Mouse (Mus musculus): ENCODE measurements around the gene Gm10181. TPM values are rescaled to one million over a fixed set of nuclear protein-coding genes. Genes with fewer than 3 reads are reported as not detected.
"Not testable (repeated sequence)": the region's sequence is repeated elsewhere in the genome, so short reads cannot be mapped to it uniquely, and the experiment has no call there.

Gene Gm10181
- polyA plus RNA-seq, 1 experiment from 2014 or later = not detected

GRCm38 (mm10) chr9:25090853-25091252, 1.6 kb downstream of the Gm10181 start:
- Histone ChIP-seq H3K9me3 (replicated peaks) (no peaks in the 10 kb centered on the region), H3K4me2 (replicated peaks) (no peak overlapping the region), H3K4me1 (no peaks in the 10 kb centered on the region), H3K27ac (no peak overlapping the region), H3K27me3 (no peaks in the 10 kb centered on the region), H3K4me3 (no peak overlapping the region), H3K36me3 (no peaks in the 10 kb centered on the region), H3K9ac (no peak overlapping the region)
- no peak for ATAC-seq (ENCODE audit: low FRiP score)
- WGBS = 74% methylated on average over 1 of the region's 1 CpGs

- H3K4me3 ChIP-seq = no peak overlapping the region
- H3K9ac ChIP-seq = no peak overlapping the region
- no peak overlapping the region for H3K27ac ChIP-seq
- H3K27me3 ChIP-seq = no peaks in the 10 kb centered on the region
- no peak overlapping the region for H3K4me2 ChIP-seq (replicated peaks)
- ATAC-seq (ENCODE audit: low FRiP score) = no peak
- 0 out of 2 replicates have a peak, but pooled peaks cover 6% of the 10 kb centered on the region for H3K9me3 ChIP-seq (replicated peaks)
- WGBS = 90% methylated on average over 1 of the region's 1 CpGs
- H3K4me1 ChIP-seq = no peaks in the 10 kb centered on the region
- peaks cover 25% of the 10 kb centered on the region for H3K36me3 ChIP-seq
Measured at GRCm38 (mm10) chr9:25102881-25103280, 13.7 kb downstream of the Gm10181 start.

- Histone ChIP-seq H3K27ac (no peak overlapping the region), H3K9me3 (replicated peaks) (0 out of 2 replicates have a peak, but pooled peaks cover 6% of the 10 kb centered on the region), H3K4me3 (no peak overlapping the region), H3K36me3 (peaks cover 32% of the 10 kb centered on the region), H3K9ac (no peak overlapping the region), H3K27me3 (no peaks in the 10 kb centered on the region), H3K4me2 (replicated peaks) (no peak overlapping the region), H3K4me1 (no peaks in the 10 kb centered on the region)
- peak; percentile 54 for ATAC-seq (ENCODE audit: low FRiP score)
Measured at GRCm38 (mm10) chr9:25104638-25105037, 15.4 kb downstream of the Gm10181 start.

DNA sequence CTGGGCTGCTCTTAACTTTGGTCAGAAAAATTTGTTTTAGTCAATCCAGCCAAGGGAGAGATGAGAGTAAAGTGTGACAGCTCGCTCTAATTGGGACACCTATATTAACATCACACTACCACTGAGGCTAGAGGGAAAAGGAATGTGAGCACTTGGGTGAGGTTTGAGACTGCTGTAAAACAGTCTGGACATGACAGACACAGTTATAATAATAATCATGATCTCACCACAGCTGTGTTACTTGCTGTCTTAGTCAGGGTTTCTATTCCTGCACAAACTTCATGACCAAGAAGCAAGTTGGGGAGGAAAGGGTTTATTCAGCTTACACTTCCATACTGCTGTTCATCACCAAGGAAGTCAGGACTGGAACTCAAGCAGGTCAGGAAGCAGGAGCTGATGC, 34.4 kb downstream of the Gm10181 start:
- H3K4me1 ChIP-seq; H3K27ac ChIP-seq; H3K4me3 ChIP-seq; H3K4me2 ChIP-seq (replicated peaks); ATAC-seq (ENCODE audit: low FRiP score); H3K9me3 ChIP-seq (replicated peaks); H3K27me3 ChIP-seq; H3K9ac ChIP-seq: not testable (repeated sequence)
- peaks cover 38% of the 10 kb centered on the region for H3K36me3 ChIP-seq
- 97% methylated on average over 1 of the region's 1 CpGs for WGBS

DNA sequence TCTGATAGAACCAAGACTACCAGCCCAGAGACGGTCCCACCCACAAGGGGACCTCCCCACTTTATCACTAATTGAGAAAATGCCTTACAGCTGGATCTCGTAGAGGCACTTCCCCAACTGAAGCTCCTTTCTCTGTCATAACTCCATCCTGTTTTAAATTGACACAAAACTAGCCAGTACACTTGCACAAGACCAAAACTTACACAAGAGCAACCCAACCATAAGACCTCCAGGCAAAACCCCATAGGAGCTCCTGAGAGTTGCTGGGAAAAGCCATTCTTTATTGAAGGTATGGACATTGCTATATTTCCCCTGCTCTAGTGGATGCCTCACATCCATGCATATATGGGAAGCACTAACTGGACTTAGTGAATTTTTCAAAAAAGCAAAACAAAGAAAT, 34.8 kb downstream of the Gm10181 start:
- H3K9ac ChIP-seq = no peak overlapping the region
- no peak overlapping the region for H3K4me3 ChIP-seq
- no peaks in the 10 kb centered on the region for H3K27me3 ChIP-seq
- H3K9me3 ChIP-seq (replicated peaks) = no peaks in the 10 kb centered on the region
- WGBS = 92% methylated on average over 2 of the region's 2 CpGs
- H3K27ac ChIP-seq = no peak overlapping the region
- no peak for ATAC-seq (ENCODE audit: low FRiP score)
- H3K4me1 ChIP-seq = no peaks in the 10 kb centered on the region
- H3K36me3 ChIP-seq = peaks cover 34% of the 10 kb centered on the region
- H3K4me2 ChIP-seq (replicated peaks) = no peak overlapping the region

DNA sequence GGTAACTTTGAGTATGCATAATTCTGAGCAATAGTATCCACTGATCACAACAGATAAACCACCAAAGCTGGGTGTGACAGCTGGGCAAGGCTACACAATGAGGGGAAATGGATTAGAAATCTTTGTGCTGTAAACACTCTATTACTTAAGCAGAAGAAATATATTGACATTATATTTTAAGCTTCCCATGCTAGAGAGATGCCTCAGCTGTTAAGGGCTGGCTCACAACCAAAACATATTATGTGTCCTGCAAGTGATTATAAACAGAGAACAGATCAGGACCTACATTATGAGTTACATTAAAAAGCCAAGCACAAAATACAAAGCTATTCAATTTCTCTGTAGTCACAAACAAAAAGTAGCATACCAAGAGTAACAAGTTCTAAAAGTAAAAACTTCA, 43.0 kb downstream of the Gm10181 start:
- no peaks in the 10 kb centered on the region for H3K9me3 ChIP-seq (replicated peaks)
- ATAC-seq (ENCODE audit: low FRiP score) = no peak

DNA sequence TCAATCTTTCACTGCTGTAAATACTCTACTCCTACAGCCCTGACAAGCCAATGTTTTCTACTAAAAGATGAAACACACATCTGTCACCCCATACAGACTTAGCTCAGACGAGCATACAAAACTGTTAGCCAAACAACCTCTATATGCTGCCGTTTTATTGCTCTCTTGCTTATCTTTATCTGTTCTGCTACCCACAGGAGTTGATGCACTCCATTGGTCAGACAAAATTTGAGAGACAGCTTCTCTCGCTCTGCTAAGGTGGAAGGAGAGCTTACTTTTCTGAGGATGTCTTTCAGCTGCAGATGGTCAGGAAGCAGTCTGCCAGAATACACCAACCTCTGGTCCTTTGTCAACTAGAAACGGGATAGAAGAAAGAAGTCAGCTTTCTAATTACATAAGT, 43.7 kb downstream of the Gm10181 start:
- Histone ChIP-seq H3K4me1 (no peaks in the 10 kb centered on the region), H3K9ac (no peak overlapping the region), H3K9me3 (replicated peaks) (no peaks in the 10 kb centered on the region), H3K4me3 (no peak overlapping the region), H3K27me3 (no peaks in the 10 kb centered on the region), H3K27ac (no peak overlapping the region), H3K36me3 (0 out of 2 replicates have a peak, but pooled peaks cover 6% of the 10 kb centered on the region), H3K4me2 (replicated peaks) (no peak overlapping the region)
- 84% methylated on average over 4 of the region's 4 CpGs for WGBS
- no peak for ATAC-seq (ENCODE audit: low FRiP score)

More for the DNA sequence above, 43.0 kb downstream of the Gm10181 start:
- H3K9ac ChIP-seq = no peak overlapping the region
- no peaks in the 10 kb centered on the region for H3K27me3 ChIP-seq
- no peak overlapping the region for H3K4me3 ChIP-seq
- H3K27ac ChIP-seq = no peak overlapping the region
- no peak overlapping the region for H3K4me2 ChIP-seq (replicated peaks)
- no peaks in the 10 kb centered on the region for H3K4me1 ChIP-seq
- 0 out of 2 replicates have a peak, but pooled peaks cover 6% of the 10 kb centered on the region for H3K36me3 ChIP-seq

DNA sequence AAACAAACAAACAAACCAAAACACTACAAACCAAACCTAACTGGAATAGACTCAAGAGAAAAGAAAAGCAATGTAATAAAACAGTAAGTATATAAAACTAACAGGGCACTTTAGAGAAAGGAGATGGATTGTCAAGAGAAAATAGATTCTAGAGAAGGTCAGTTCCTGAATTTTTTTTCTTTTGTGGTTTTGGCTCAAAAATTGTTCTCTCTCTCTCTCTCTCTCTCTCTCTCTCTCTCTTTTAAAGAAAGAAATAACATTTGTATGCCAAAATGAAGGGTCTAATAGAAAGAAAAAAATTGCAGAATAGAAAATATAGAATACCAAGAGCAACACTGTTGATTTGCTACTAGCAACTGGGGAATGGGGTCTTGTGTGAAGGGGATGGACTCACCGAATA, 49.7 kb downstream of the Gm10181 start:
- Histone ChIP-seq H3K27me3 (no peaks in the 10 kb centered on the region), H3K4me2 (replicated peaks) (no peak overlapping the region), H3K36me3 (no peaks in the 10 kb centered on the region), H3K9me3 (replicated peaks) (no peaks in the 10 kb centered on the region), H3K4me3 (no peak overlapping the region), H3K9ac (no peak overlapping the region), H3K27ac (no peak overlapping the region), H3K4me1 (no peaks in the 10 kb centered on the region)
- WGBS = 90% methylated on average over 1 of the region's 1 CpGs
- no peak for ATAC-seq (ENCODE audit: low FRiP score)

Other genes starting within 250 kb of the Gm10181 start
- 43.3 and 48.2 TPM in 2 replicates for gene Herpud2, start 62.4 kb downstream of the Gm10181 start, polyA plus RNA-seq (2016; fragmentation: Nextera tagmentation; extraction: Ambion mirVana)
- gene Sept7, start 163.0 kb downstream of the Gm10181 start, polyA plus RNA-seq (2016; fragmentation: Nextera tagmentation; extraction: Ambion mirVana) = 278 and 296 TPM in 2 replicates